Mouse (Mus musculus) heart, postnatal 0 days (tissue): Measurements from ENCODE around the gene Cit. TPM values are rescaled to one million over a fixed set of nuclear protein-coding genes. Genes with fewer than 3 reads are reported as not detected.
A peak's percentile ranks its signal among the peaks of the same experiment; 100 is the strongest.

Experiments used
- ATAC-seq: fragments of 200-750 bp; cut with Nextera tagmentation; 2 replicates; pipeline ENCODE4 v1.8.0; 2017; ENCODE audit warnings: low read depth, moderate number of reproducible peaks, moderate library complexity; ENCODE audit not compliant: insufficient read depth
- DNase-seq: peaks from one replicate; pipeline ENCODE4 v3.0.0-alpha.2; 2016; ENCODE audit warnings: low spot score
- H3K27ac ChIP-seq: fragments of 300-500 bp; sonication (generic); 2 replicates; pipeline ENCODE4 v1.5.1; 2014; ENCODE audit warnings: low read depth, mild to moderate bottlenecking
- H3K27me3 ChIP-seq: fragments of 300-500 bp; sonication (generic); 2 replicates; pipeline ENCODE4 v1.6.1; 2014; ENCODE audit warnings: low read length, mixed read lengths; ENCODE audit not compliant: control insufficient read depth, insufficient read depth
- H3K36me3 ChIP-seq: fragments of 300-500 bp; sonication (generic); replicated peaks from 2 replicates; pipeline ENCODE4 v1.6.1; 2014; ENCODE audit warnings: low read length, mixed read lengths; ENCODE audit not compliant: control insufficient read depth, insufficient read depth
- H3K4me1 ChIP-seq: fragments of 300-500 bp; sonication (generic); 2 replicates; pipeline ENCODE4 v1.6.1; 2014; ENCODE audit warnings: antibody characterized with exemption; ENCODE audit not compliant: control insufficient read depth, insufficient read depth
- H3K4me2 ChIP-seq: fragments of 300-500 bp; sonication (generic); 2 replicates; pipeline ENCODE4 v1.6.1; 2014; ENCODE audit warnings: low read depth, mild to moderate bottlenecking, low read length, moderate library complexity
- H3K4me3 ChIP-seq: fragments of 300-500 bp; sonication (generic); 2 replicates; pipeline ENCODE4 v1.5.1; 2014; ENCODE audit warnings: low read depth, low read length
- H3K9ac ChIP-seq: fragments of 300-500 bp; sonication (generic); replicated peaks from 2 replicates; pipeline ENCODE4 v1.6.1; 2014; ENCODE audit warnings: low read depth, low read length, mixed read lengths
- H3K9me3 ChIP-seq: fragments of 300-500 bp; sonication (generic); replicated peaks from 2 replicates; pipeline ENCODE4 v1.6.1; 2016; ENCODE audit warnings: low read length; ENCODE audit not compliant: control insufficient read depth
- CTCF ChIP-seq: IDR thresholded peaks from 2 replicates; pipeline ENCODE4 v1.5.1; 2016; ENCODE audit warnings: antibody characterized with exemption, control low read depth, low read depth
- EP300 ChIP-seq: IDR thresholded peaks from 2 replicates; pipeline ENCODE4 v1.6.1; 2016; ENCODE audit warnings: antibody characterized with exemption, low read depth
- WGBS: fragments of 180-500 bp; shearing (Covaris S2); extraction: QIAGEN DNeasy Blood & Tissue Kit; methylation state at CpG from one replicate; pipeline ENCODE4 v1.1.7; 2014; 5-methylcytosine and 5-hydroxymethylcytosine counted together
- polyA plus RNA-seq: library from polyadenylated mRNA; unstranded; fragments of >200 nt; fragmentation: Nextera tagmentation; extraction: Ambion mirVana; gene quantifications from 2 replicates; pipeline ENCODE4 v1.2.1, GENCODE M21; 2015
- total RNA-seq: library from RNA; depleted of rRNA; stranded (reverse); fragments of >200 nt; gene quantifications from 2 replicates; pipeline ENCODE4 v1.2.3, GENCODE M21; 2014; ENCODE audit warnings: low replicate concordance

Cit gene
- total and polyA plus RNA-seq, 2 experiments from 2014 or later: 4.1 to 11.5 TPM

DNA sequence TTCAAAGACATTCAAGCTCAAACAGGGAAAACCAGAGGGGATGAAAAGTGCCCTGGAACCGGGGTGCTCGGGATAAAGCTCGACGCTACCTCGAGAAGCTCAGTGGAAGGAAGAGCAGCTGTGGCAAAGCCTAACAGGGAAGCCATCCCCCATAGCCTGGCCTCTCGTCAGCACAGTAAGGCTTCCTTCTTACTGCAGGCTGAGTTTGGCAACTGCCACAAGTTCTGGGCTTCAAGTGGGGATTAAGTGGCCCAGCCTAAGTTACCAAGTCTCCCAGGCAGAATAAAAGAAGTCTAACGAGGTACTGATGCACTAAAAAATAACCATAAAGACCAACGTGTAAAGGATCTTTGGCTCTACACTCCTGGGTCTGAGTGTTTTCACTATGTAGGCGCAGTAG, 173.1 kb downstream of the Cit start:
- Histone ChIP-seq H3K9me3 (no peaks in the 10 kb centered on the region), H3K36me3 (peaks cover 78% of the 10 kb centered on the region), H3K4me3 (no peak overlapping the region), H3K4me1 (peaks cover 12% of the 10 kb centered on the region), H3K27ac (0 out of 2 replicates have a peak overlapping the region, but pooled peaks have one; percentile 91), H3K4me2 (no peak overlapping the region), H3K27me3 (no peaks in the 10 kb centered on the region), H3K9ac (no peak overlapping the region)
- DNase-seq (no peak), ATAC-seq (no peak)
- no peak for TF ChIP-seq CTCF
- no peak for TF ChIP-seq EP300
- 83% methylated on average over 9 of the region's 9 CpGs for WGBS

DNA sequence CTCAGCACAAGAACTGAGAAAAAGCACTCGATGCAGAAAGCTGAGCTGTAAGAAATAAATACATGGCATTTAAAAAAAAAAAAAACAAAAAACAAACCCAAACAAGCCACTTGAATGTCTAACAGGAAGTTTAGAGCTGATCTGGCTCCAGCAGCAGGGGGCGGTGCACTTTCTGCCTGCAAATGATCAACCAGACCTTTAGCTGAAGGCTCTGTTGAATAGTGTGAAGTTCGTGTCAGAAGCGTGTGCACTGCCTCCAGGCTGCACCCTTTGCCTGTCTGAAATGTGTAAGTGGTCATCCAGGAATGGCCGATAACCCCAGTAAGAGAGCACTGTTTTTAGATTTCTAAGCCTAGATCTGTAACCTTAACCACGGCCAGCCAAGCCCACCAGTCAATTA, 173.7 kb downstream of the Cit start:
- Histone ChIP-seq H3K4me2 (no peak overlapping the region), H3K9me3 (no peaks in the 10 kb centered on the region), H3K4me3 (no peak overlapping the region), H3K27ac (peak overlapping the region; percentile 91), H3K27me3 (no peaks in the 10 kb centered on the region), H3K36me3 (peaks cover 73% of the 10 kb centered on the region), H3K9ac (no peak overlapping the region), H3K4me1 (peaks cover 12% of the 10 kb centered on the region)
- DNase-seq (peak; percentile 28), ATAC-seq (peak; percentile 25)
- TF ChIP-seq CTCF: peak; percentile 37
- TF ChIP-seq EP300: no peak
- 31% methylated on average over 6 of the region's 6 CpGs for WGBS

DNA sequence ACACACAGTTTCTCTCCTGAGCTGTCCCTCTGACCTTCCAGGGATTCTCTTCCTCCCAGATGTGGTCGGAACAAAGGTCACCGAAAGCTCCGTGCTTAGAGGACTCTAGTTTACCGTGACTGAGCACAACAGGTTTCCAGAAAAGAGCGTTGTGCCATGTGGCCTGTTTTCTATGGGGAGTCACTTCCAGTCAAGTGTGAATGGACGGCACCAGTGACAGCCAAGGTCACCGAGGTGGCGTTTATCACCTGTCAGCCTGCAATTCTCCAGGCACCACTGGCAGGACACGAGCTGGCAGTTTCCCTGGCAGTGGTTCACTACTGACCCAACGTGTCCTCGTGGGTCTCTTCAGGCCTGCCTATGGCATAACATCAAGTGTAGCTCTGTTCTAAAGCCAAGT, 174.3 kb downstream of the Cit start:
- Histone ChIP-seq H3K36me3 (peaks cover 67% of the 10 kb centered on the region), H3K9me3 (no peaks in the 10 kb centered on the region), H3K27ac (peak overlapping the region; percentile 91), H3K4me2 (no peak overlapping the region), H3K27me3 (no peaks in the 10 kb centered on the region), H3K4me3 (no peak overlapping the region), H3K9ac (no peak overlapping the region), H3K4me1 (peaks cover 12% of the 10 kb centered on the region)
- TF ChIP-seq CTCF (no peak), EP300 (peak; percentile 93; the same call in 1 of the 2 replicates)
- peak; percentile 77 for ATAC-seq
- peak; percentile 78 for DNase-seq
- WGBS: 12% methylated on average over 11 of the region's 11 CpGs

DNA sequence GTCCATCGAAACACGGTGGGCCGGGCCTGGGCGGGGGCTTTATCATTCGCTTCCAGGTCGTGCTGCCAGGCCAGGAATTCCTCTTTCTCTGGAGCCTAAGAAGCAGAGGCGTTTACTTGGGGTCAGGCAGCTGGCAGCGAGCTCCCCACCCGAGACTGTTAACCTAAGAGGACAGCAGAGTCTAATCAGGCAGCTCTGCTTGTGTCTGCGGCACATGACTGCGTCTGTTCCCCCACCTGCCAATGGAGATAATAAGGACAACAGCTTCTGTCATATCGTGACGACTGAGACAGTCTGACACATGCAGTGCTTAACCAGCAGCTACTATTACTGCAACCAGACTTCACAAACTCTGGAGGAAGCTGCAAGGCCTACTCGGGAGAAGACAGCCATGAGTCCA, 176.5 kb downstream of the Cit start:
- no peak for ATAC-seq
- no peak overlapping the region for H3K9ac ChIP-seq
- H3K36me3 ChIP-seq: peaks cover 45% of the 10 kb centered on the region
- no peak for TF ChIP-seq CTCF
- no peak for TF ChIP-seq EP300
- H3K9me3 ChIP-seq: no peaks in the 10 kb centered on the region
- no peak overlapping the region for H3K27ac ChIP-seq
- peaks cover 12% of the 10 kb centered on the region for H3K4me1 ChIP-seq
- WGBS: 68% methylated on average over 14 of the region's 14 CpGs
- DNase-seq: no peak
- H3K4me2 ChIP-seq: 0 out of 2 replicates have a peak overlapping the region, but pooled peaks have one; percentile 1
- H3K27me3 ChIP-seq: no peaks in the 10 kb centered on the region
- H3K4me3 ChIP-seq: no peak overlapping the region

DNA sequence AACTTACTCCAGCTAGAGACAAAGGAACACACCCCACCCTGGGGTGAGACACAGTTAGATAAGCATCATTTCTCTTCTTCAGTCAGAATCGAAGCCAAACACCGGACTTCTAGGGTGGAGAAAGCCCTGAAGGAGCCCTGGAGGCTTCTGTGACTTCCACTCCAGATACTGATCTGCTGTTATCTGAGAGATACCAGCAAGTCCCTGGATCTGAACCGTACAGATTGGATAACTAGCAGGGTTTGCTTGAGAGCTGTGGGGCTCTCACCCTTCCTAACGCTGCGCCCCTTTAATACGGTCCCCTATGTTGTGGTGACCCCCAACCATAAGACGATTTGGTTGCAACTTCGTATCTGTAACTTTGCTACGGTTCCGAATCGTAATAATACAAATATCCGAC, 177.1 kb downstream of the Cit start:
- ATAC-seq (no peak), DNase-seq (no peak)
- Histone ChIP-seq H3K9ac (no peak overlapping the region), H3K4me3 (no peak overlapping the region), H3K27ac (no peak overlapping the region), H3K9me3 (no peaks in the 10 kb centered on the region), H3K36me3 (peaks cover 39% of the 10 kb centered on the region), H3K4me2 (0 out of 2 replicates have a peak overlapping the region, but pooled peaks have one; percentile 84), H3K4me1 (peaks cover 12% of the 10 kb centered on the region), H3K27me3 (no peaks in the 10 kb centered on the region)
- no peak for TF ChIP-seq CTCF
- no peak for TF ChIP-seq EP300
- WGBS: 85% methylated on average over 12 of the region's 12 CpGs

DNA sequence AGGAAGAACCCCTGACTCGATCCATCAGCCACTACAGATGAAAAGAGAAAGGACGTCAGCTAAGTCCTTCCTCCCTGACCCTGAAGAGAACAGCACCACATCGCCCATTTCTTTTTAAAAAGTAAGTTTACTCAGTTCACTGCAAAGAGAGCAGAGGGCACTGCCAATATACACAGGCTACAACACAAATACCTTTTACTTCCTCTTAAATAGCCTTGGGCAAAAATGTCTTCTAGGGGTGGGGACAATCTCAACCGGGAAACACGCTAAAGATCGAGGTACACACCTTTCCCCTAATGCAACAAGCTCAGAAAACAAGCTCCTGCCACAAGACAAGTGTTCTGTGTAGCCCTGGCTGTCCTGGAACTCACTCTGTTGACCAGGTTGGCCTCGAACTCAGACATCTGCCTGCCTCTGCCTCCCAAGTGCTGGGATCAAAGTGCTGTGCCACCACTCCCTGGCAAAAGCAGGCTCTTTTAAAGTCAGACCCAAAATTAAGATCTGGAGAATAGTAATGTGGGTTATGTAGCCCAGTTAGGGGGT, 177.7 kb downstream of the Cit start:
- Histone ChIP-seq H3K4me1 (peaks cover 12% of the 10 kb centered on the region), H3K27me3 (no peaks in the 10 kb centered on the region), H3K36me3 (peaks cover 33% of the 10 kb centered on the region), H3K27ac (no peak overlapping the region), H3K4me2 (peak overlapping the region; percentile 84), H3K9me3 (no peaks in the 10 kb centered on the region), H3K9ac (peak overlapping the region; percentile 76; the same call in 1 of the 2 replicates), H3K4me3 (peak overlapping the region; percentile 73; the same call in 1 of the 2 replicates)
- 79% methylated on average over 7 of the region's 7 CpGs for WGBS
- TF ChIP-seq CTCF (no peak), EP300 (no peak)
- DNase-seq (no peak), ATAC-seq (no peak)
